In the genomic region with DNA sequence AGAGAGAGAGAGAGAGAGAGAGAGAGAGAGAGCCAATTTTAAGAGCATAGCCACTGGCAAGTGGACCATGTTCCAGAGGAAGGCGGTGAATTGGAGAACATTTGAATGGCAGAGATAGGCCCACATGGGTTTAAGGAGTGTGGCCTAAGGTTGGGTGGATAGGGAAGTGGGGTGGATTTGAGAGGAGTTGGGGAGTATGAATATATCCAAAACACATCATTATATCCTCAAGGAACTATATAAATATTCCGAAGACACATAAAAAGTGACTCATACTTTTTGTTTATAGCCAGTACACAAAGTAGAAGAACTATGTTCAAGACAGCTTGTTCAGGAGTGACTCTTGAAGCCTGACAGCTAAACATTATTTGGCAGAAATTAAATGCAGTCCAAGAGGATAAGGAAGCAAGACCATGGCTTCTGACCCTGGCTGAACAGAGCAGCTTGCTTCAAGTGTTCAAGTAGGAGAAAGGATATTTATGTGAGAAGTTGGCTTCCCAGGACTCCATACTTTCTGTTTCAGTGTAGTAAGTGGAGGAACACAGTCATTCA, we compare ENCODE assay signal across 16 mouse cellular contexts.
"Had no signal": no experiment of that assay in that cellular context is flagged by ENCODE, and none has a peak within 500 bp of the region (broad histone marks: within the 10 kb centered on the region; RNA-seq: fewer than 3 reads in every experiment).

No protein-coding gene starts in this region.

- H3K4me1 ChIP-seq: limb, embryonic 15.5 days had no signal

- ATAC-seq: midbrain, embryonic 16.5 days had no signal

- H3K9me3 ChIP-seq: kidney, embryonic 15.5 days; limb, embryonic 12.5 days; limb, embryonic 15.5 days; midbrain, embryonic 12.5 days; neural tube, embryonic 13.5 days had no signal

- H3K4me2 ChIP-seq: kidney, embryonic 15.5 days; limb, embryonic 12.5 days; limb, embryonic 15.5 days; liver, embryonic 11.5 days; midbrain, embryonic 12.5 days; neural tube, embryonic 13.5 days had no signal

- H3K9ac ChIP-seq: kidney, embryonic 15.5 days; limb, embryonic 12.5 days; limb, embryonic 15.5 days; liver, embryonic 14.5 days; liver, postnatal 0 days; midbrain, embryonic 12.5 days; neural tube, embryonic 13.5 days had no signal

- H3K36me3 ChIP-seq: kidney, embryonic 15.5 days; limb, embryonic 12.5 days; limb, embryonic 15.5 days; midbrain, embryonic 12.5 days; neural tube, embryonic 13.5 days had no signal

- H3K27ac ChIP-seq: kidney, embryonic 15.5 days; limb, embryonic 12.5 days; limb, embryonic 15.5 days; liver, embryonic 14.5 days; midbrain, embryonic 12.5 days; neural tube, embryonic 13.5 days; stomach, postnatal 0 days had no signal

- DNase-seq: kidney, postnatal 4 days; left cerebral cortex, postnatal 4 days; liver, postnatal 0 days; retina, postnatal 1 day; thymus, adult 2 months; thymus, postnatal 14 days had no signal

- H3K27me3 ChIP-seq: kidney, embryonic 15.5 days; limb, embryonic 12.5 days; limb, embryonic 15.5 days; midbrain, embryonic 12.5 days; neural tube, embryonic 13.5 days had no signal

- H3K4me3 ChIP-seq: kidney, embryonic 15.5 days; limb, embryonic 12.5 days; limb, embryonic 15.5 days; midbrain, embryonic 12.5 days; myocyte; neural tube, embryonic 13.5 days had no signal
